Mouse (Mus musculus): ENCODE results near the gene Sema3g.

GRCm38 (mm10) chr14:31193791-31194190 is 23.9 kb upstream of the Sema3g start:
- no peak for TF ChIP-seq CTCF (IDR thresholded peaks at IDR 0.05; ENCODE audit: low read depth)
- no peak for TF ChIP-seq EP300 (IDR thresholded peaks at IDR 0.05; ENCODE audit: low read depth)

All from heart, postnatal 0 days (tissue).